In the genomic region with DNA sequence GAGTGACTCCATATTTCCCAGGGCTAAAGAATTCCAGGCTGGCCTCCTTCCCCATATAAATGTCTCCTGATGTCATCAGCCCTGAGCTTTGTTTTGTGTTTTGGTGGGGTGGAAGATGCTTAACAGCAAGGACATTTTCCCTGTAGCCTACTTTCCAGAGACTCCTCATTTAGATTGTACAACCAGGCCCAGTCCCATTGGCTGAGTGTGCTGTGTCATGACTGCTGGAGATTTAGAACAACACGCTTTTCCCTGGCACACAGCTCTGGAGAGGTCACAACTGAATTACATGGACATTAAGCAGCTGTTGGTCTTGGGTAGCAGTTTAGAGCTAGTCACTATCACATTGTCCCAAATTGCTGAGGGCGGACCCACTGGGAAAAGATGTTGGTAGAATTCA, we compare ENCODE assay signal across 17 mouse cellular contexts. TPM values are rescaled to one million over a fixed set of nuclear protein-coding genes. Genes with fewer than 3 reads are reported as not detected.
A peak's percentile ranks its signal among the peaks of the same experiment; 100 is the strongest.
DNase-seq lines count a peak whose midpoint lies in the region; ATAC-seq and TF ChIP-seq lines count a peak whose summit lies in the region.
"Had no signal": no experiment of that assay in that cellular context is flagged by ENCODE, and none has a peak within 500 bp of the region (broad histone marks: within the 10 kb centered on the region; RNA-seq: fewer than 3 reads in every experiment).

No protein-coding gene starts in this region.

- H3K36me3 ChIP-seq in kidney, embryonic 16.5 days (ENCODE audit: insufficient read depth, low read length) = peaks cover 25% of the 10 kb centered on the region
- H3K36me3 ChIP-seq in kidney, adult 2 months (ENCODE audit: control insufficient read depth, insufficient read depth, low read length) = peaks cover 3% of the 10 kb centered on the region

- H3K9me3 ChIP-seq in kidney, embryonic 16.5 days (ENCODE audit: low read length) = no peaks in the 10 kb centered on the region
- H3K9me3 ChIP-seq: embryonic facial prominence, embryonic 15.5 days; forebrain, embryonic 12.5 days; hindbrain, embryonic 12.5 days had no signal

- H3K27ac ChIP-seq in kidney, embryonic 16.5 days (ENCODE audit: low read length) = no peak overlapping the region
- H3K27ac ChIP-seq in kidney, adult 2 months (ENCODE audit: insufficient read depth, low read depth, low read length) = no peak overlapping the region
- H3K27ac ChIP-seq: embryonic facial prominence, embryonic 15.5 days; forebrain, embryonic 12.5 days; hindbrain, embryonic 12.5 days had no signal

- no peak for TF ChIP-seq CTCF in kidney, adult 2 months (conservative IDR thresholded peaks at IDR 0.05; ENCODE audit: insufficient read depth, insufficient read length, low read depth, low read length)

- H3K4me3 ChIP-seq in kidney, embryonic 16.5 days (ENCODE audit: low read length) = no peak overlapping the region
- no peak overlapping the region for H3K4me3 ChIP-seq in kidney, adult 2 months (ENCODE audit: insufficient read depth, low read depth, low read length)
- H3K4me3 ChIP-seq: embryonic facial prominence, embryonic 15.5 days; forebrain, embryonic 12.5 days; hindbrain, embryonic 12.5 days had no signal

- ATAC-seq in kidney, embryonic 16.5 days (ENCODE audit: low FRiP score, low TSS enrichment) = peak; percentile 73; the same call in 1 of the 2 replicates
- ATAC-seq: CD4-positive, CD25-positive, alpha-beta regulatory T cell, adult 4 months had no signal

- no peak overlapping the region for H3K4me2 ChIP-seq in kidney, embryonic 16.5 days (replicated peaks; ENCODE audit: low read depth, low read length)
- H3K4me2 ChIP-seq: embryonic facial prominence, embryonic 15.5 days; forebrain, embryonic 12.5 days; hindbrain, embryonic 12.5 days; midbrain, embryonic 11.5 days had no signal

- intact Hi-C loops in heart, postnatal 10 days (cut with DNase I) = no loop called here
- intact Hi-C loops in heart, postnatal 36 days (cut with DNase I) = no loop called here

- 0 out of 2 replicates have a peak, but pooled peaks cover 4% of the 10 kb centered on the region for H3K4me1 ChIP-seq in kidney, embryonic 16.5 days (ENCODE audit: insufficient read depth, low read length)
- no peaks in the 10 kb centered on the region for H3K4me1 ChIP-seq in kidney, adult 2 months (ENCODE audit: control insufficient read depth, insufficient read depth, low read length)
- H3K4me1 ChIP-seq: forebrain, embryonic 12.5 days had no signal

- H3K27me3 ChIP-seq in kidney, embryonic 16.5 days (ENCODE audit: insufficient read depth, low read length) = no peaks in the 10 kb centered on the region
- no peaks in the 10 kb centered on the region for H3K27me3 ChIP-seq in kidney, adult 2 months (replicated peaks; ENCODE audit: control insufficient read depth, insufficient read depth, low read length)
- H3K27me3 ChIP-seq: embryonic facial prominence, embryonic 15.5 days; forebrain, embryonic 12.5 days; hindbrain, embryonic 12.5 days had no signal

- 72% methylated on average over 2 of the region's 2 CpGs for WGBS in kidney, embryonic 16.5 days
- WGBS in kidney, adult 2 months = 80% methylated on average over 2 of the region's 2 CpGs

- DNase-seq in kidney, adult 2 months = no peak
- DNase-seq in heart, postnatal 10 days = peak; percentile 59 to 67
- peak; percentile 27 to 42 for DNase-seq in heart, postnatal 36 days
- peak; percentile 25 to 63 for DNase-seq in lung, postnatal 4 days
- DNase-seq in spleen, postnatal 14 days (ENCODE audit: low spot score in 2 of 2) = no peak
- DNase-seq in right cerebral cortex, adult 18-20 months = no peak
- DNase-seq: adrenal gland, adult 2 months; cerebellum, adult 2 months; liver; retina, postnatal 1 day had no signal

- no peak overlapping the region for H3K9ac ChIP-seq in kidney, embryonic 16.5 days (replicated peaks; ENCODE audit: low read length)
- H3K9ac ChIP-seq: embryonic facial prominence, embryonic 15.5 days; forebrain, embryonic 12.5 days; hindbrain, embryonic 12.5 days had no signal

- no peak for TF ChIP-seq POLR2A in kidney, adult 2 months (IDR thresholded peaks at IDR 0.05; ENCODE audit: low read depth, low read length)

RNA-seq across cellular contexts. Expression of gene Bend5, which starts 16.4 kb away (rescaled TPM):
- 25.3 and 28.0 TPM in 2 replicates for polyA plus RNA-seq in kidney, embryonic 16.5 days (2015; fragmentation: Nextera tagmentation; extraction: Ambion mirVana)
- 24.3 and 34.2 TPM in 2 replicates for polyA plus RNA-seq in kidney, adult 2 months (2012; rRNA removed)
- 1 to 10 TPM; 9.2 to 9.4 TPM for total RNA-seq in heart, postnatal 10 days (2021)
- 1 to 10 TPM; 8.0 to 8.2 TPM for total RNA-seq in heart, postnatal 36 days (2021)
- total RNA-seq: MEL had no signal

Comparison
In these comparisons a context has a peak if more than half of its experiments do, and no peak if none do; other contexts are left out.
1. DNase-seq: peak in heart, postnatal 10 days (2 of 2), heart, postnatal 36 days (2 of 2) and lung, postnatal 4 days (2 of 2); none in kidney, adult 2 months (single experiment), spleen, postnatal 14 days (0 of 2) and right cerebral cortex, adult 18-20 months (single experiment).